Mouse (Mus musculus) CD4-positive, CD25-positive, alpha-beta regulatory T cell, adult 4 months (primary cell): ENCODE measurements around the gene Olfr1305. TPM values are rescaled to one million over a fixed set of nuclear protein-coding genes. Genes with fewer than 3 reads are reported as not detected.

ENCODE experiments used
- ATAC-seq: one replicate; pipeline ENCODE4 v1.8.0; 2017
- polyA plus RNA-seq, 2 experiments: library from polyadenylated mRNA; unstranded; fragments of 100-300 nt; shearing (Covaris generic); gene quantifications; one replicate each; pipeline ENCODE4 v1.2.1; 2017

Gene Olfr1305
- polyA plus RNA-seq, result not detected

GRCm38 (mm10) chr2:111877049-111877448 lies at the start of gene Olfr1305:
Olfr1305 (minus strand) TSS chr2:111877149.
- no peak for ATAC-seq

- ATAC-seq, result no peak
Observed at GRCm38 (mm10) chr2:111916171-111916570, 39.2 kb upstream of the Olfr1305 start, which contains the start of gene Olfr1306. Olfr1306 (minus strand) TSS chr2:111916271.

DNA sequence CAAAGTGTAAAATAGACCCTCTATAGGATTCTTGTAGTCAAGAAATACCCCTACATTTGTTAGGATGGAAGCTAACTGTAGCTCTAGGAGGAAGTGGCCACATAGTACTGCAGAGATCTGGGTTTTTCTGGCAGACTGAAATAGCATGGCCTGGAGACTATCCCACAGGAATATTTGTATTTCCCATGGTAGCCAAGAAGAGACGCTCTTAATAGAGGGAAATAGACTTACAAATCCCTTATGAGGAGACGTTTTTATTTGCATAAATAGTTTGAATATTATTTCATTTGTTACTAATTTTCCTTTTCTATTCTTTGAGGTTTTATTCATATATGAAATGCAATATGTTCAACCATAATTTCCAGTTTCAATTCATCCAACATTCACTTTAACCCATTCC lies 56.7 kb downstream of the Olfr1305 start, which contains the start of gene Olfr1303:
Olfr1303 (minus strand) TSS at position 101 of the 400 bp plus-strand sequence.
- no peak for ATAC-seq

Other genes with a start within 250 kb of the Olfr1305 start
- not detected for gene Olfr1298, start 227.9 kb downstream of the Olfr1305 start, polyA plus RNA-seq
- not detected for gene Olfr1299, start 215.7 kb downstream of the Olfr1305 start, polyA plus RNA-seq
- not detected for gene Olfr1301, start 126.1 kb downstream of the Olfr1305 start, polyA plus RNA-seq
- not detected for gene Olfr1302, start 99.7 kb downstream of the Olfr1305 start, polyA plus RNA-seq
- gene Olfr1303, start 56.8 kb downstream of the Olfr1305 start, polyA plus RNA-seq, result not detected
- gene Olfr1306, start 39.1 kb upstream of the Olfr1305 start, polyA plus RNA-seq, result not detected
- under 1 TPM; 0.04 to 0.09 TPM for gene Olfr1307, start 72.3 kb upstream of the Olfr1305 start, polyA plus RNA-seq
- gene Olfr1308, start 87.8 kb upstream of the Olfr1305 start, polyA plus RNA-seq, result not detected
- gene Olfr1309, start 113.1 kb upstream of the Olfr1305 start, polyA plus RNA-seq, result not detected
- gene Olfr1310, start 135.6 kb upstream of the Olfr1305 start, polyA plus RNA-seq, result not detected
- gene Olfr1311, start 147.3 kb upstream of the Olfr1305 start, polyA plus RNA-seq, result not detected
- gene Olfr1312, start 173.1 kb upstream of the Olfr1305 start, polyA plus RNA-seq, result under 1 TPM in 1 of 2 experiments, not detected in 1; 0.08 TPM
- gene Olfr1313, start 200.7 kb upstream of the Olfr1305 start, polyA plus RNA-seq, result not detected
- gene Olfr1314, start 219.6 kb upstream of the Olfr1305 start, polyA plus RNA-seq, result not detected
- gene Olfr1315-ps1, start 238.3 kb upstream of the Olfr1305 start, polyA plus RNA-seq, result not detected